Comparison of ENCODE assay signal across 21 mouse cellular contexts in the genomic region with DNA sequence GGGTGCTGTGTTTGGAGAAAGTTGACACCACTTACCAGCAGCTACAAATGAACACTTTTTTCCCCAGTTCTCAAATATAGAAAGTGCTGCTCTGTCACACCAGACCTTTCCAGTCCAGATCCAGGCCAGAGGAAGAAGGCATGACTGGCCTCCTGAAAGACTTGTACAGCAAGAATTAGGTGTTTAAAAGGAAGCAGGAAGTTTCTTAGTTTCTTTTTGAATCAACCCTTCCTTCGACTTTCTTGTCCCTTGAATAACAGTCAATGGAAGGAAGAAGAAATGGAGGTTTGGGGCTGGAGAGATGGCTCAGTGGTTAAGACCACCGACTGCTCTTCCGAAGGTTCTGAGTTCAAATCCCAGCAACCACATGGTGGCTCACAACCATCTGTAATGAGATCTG. TPM values are rescaled to one million over a fixed set of nuclear protein-coding genes. Genes with fewer than 3 reads are reported as not detected.
A peak's percentile ranks its signal among the peaks of the same experiment; 100 is the strongest.
DNase-seq lines count a peak whose midpoint lies in the region; ATAC-seq and TF ChIP-seq lines count a peak whose summit lies in the region.
"Had no signal": no experiment of that assay in that cellular context is flagged by ENCODE, and none has a peak within 500 bp of the region (broad histone marks: within the 10 kb centered on the region; RNA-seq: fewer than 3 reads in every experiment).

No protein-coding gene starts in this region.

- H3K9ac ChIP-seq in kidney, postnatal 0 days (ENCODE audit: low read depth, low read length): no peak overlapping the region
- no peak overlapping the region for H3K9ac ChIP-seq in intestine, embryonic 16.5 days (ENCODE audit: low read depth, low read length)
- H3K9ac ChIP-seq in liver, postnatal 0 days (replicated peaks): no peak overlapping the region
- H3K9ac ChIP-seq: embryonic facial prominence, embryonic 12.5 days; forebrain, embryonic 15.5 days; heart, embryonic 13.5 days had no signal

- no peak for ATAC-seq in kidney, postnatal 0 days (replicated peaks; ENCODE audit: low FRiP score, low read depth)
- no peak for ATAC-seq in intestine, embryonic 16.5 days
- no peak for ATAC-seq in liver, postnatal 0 days
- ATAC-seq: forebrain, embryonic 15.5 days had no signal

- peaks cover 20% of the 10 kb centered on the region for H3K4me1 ChIP-seq in kidney, adult 2 months (ENCODE audit: control insufficient read depth, insufficient read depth, low read length)
- H3K4me1 ChIP-seq in kidney, postnatal 0 days (replicated peaks; ENCODE audit: insufficient read depth, low read length): peaks cover 36% of the 10 kb centered on the region
- peaks cover 36% of the 10 kb centered on the region for H3K4me1 ChIP-seq in intestine, embryonic 16.5 days (ENCODE audit: control insufficient read depth, insufficient read depth, low read length)
- peaks cover 10% of the 10 kb centered on the region for H3K4me1 ChIP-seq in liver, postnatal 0 days (ENCODE audit: insufficient read depth)
- H3K4me1 ChIP-seq: embryonic facial prominence, embryonic 12.5 days; forebrain, embryonic 15.5 days had no signal

- 83% methylated on average over 3 of the region's 3 CpGs for WGBS in kidney, adult 2 months
- 81% methylated on average over 3 of the region's 3 CpGs for WGBS in kidney, postnatal 0 days
- 86% methylated on average over 3 of the region's 3 CpGs for WGBS in intestine, embryonic 16.5 days
- 66% methylated on average over 3 of the region's 3 CpGs for WGBS in liver, postnatal 0 days (ENCODE audit: insufficient replicate concordance)

- H3K27ac ChIP-seq in kidney, adult 2 months (ENCODE audit: insufficient read depth, low read depth, low read length): peak overlapping the region; percentile 54
- peak overlapping the region; percentile 54; the same call in 1 of the 2 replicates for H3K27ac ChIP-seq in kidney, postnatal 0 days
- H3K27ac ChIP-seq in intestine, embryonic 16.5 days (ENCODE audit: low read length): peak overlapping the region; percentile 72
- H3K27ac ChIP-seq in liver, postnatal 0 days (ENCODE audit: low read depth): no peak overlapping the region
- H3K27ac ChIP-seq: embryonic facial prominence, embryonic 12.5 days; forebrain, embryonic 15.5 days; heart, embryonic 13.5 days had no signal

- no peak overlapping the region for H3K4me3 ChIP-seq in kidney, adult 2 months (ENCODE audit: insufficient read depth, low read depth, low read length)
- no peak overlapping the region for H3K4me3 ChIP-seq in kidney, postnatal 0 days (replicated peaks; ENCODE audit: low read depth, low read length)
- no peak overlapping the region for H3K4me3 ChIP-seq in intestine, embryonic 16.5 days (ENCODE audit: low read length)
- no peak overlapping the region for H3K4me3 ChIP-seq in liver, postnatal 0 days (ENCODE audit: low read depth, low read length)
- H3K4me3 ChIP-seq: embryonic facial prominence, embryonic 12.5 days; forebrain, embryonic 15.5 days; heart, embryonic 13.5 days had no signal

- no peak for TF ChIP-seq POLR2A in kidney, adult 2 months (IDR thresholded peaks at IDR 0.05; ENCODE audit: low read depth, low read length)

- no peaks in the 10 kb centered on the region for H3K27me3 ChIP-seq in kidney, adult 2 months (replicated peaks; ENCODE audit: control insufficient read depth, insufficient read depth, low read length)
- no peaks in the 10 kb centered on the region for H3K27me3 ChIP-seq in kidney, postnatal 0 days (ENCODE audit: insufficient read depth, low read length)
- no peaks in the 10 kb centered on the region for H3K27me3 ChIP-seq in intestine, embryonic 16.5 days (replicated peaks; ENCODE audit: control insufficient read depth, insufficient read depth, low read length)
- H3K27me3 ChIP-seq in liver, postnatal 0 days (ENCODE audit: insufficient read depth, low read length): no peaks in the 10 kb centered on the region
- H3K27me3 ChIP-seq: embryonic facial prominence, embryonic 12.5 days; forebrain, embryonic 15.5 days; heart, embryonic 13.5 days had no signal

- H3K36me3 ChIP-seq in kidney, adult 2 months (ENCODE audit: control insufficient read depth, insufficient read depth, low read length): no peaks in the 10 kb centered on the region
- H3K36me3 ChIP-seq in kidney, postnatal 0 days (ENCODE audit: insufficient read depth, low read length): no peaks in the 10 kb centered on the region
- H3K36me3 ChIP-seq in intestine, embryonic 16.5 days (ENCODE audit: control insufficient read depth, insufficient read depth, low read length): no peaks in the 10 kb centered on the region
- H3K36me3 ChIP-seq in liver, postnatal 0 days (replicated peaks; ENCODE audit: insufficient read depth, low read length): no peaks in the 10 kb centered on the region
- H3K36me3 ChIP-seq: embryonic facial prominence, embryonic 12.5 days; forebrain, embryonic 15.5 days; heart, embryonic 13.5 days had no signal

- no peaks in the 10 kb centered on the region for H3K9me3 ChIP-seq in kidney, postnatal 0 days (replicated peaks; ENCODE audit: low read length)
- H3K9me3 ChIP-seq in intestine, embryonic 16.5 days (ENCODE audit: control insufficient read depth, low read length): no peaks in the 10 kb centered on the region
- no peaks in the 10 kb centered on the region for H3K9me3 ChIP-seq in liver, postnatal 0 days (ENCODE audit: low read length)
- H3K9me3 ChIP-seq: embryonic facial prominence, embryonic 12.5 days; forebrain, embryonic 15.5 days; heart, embryonic 13.5 days had no signal

- no peak for TF ChIP-seq EP300 in liver, postnatal 0 days (IDR thresholded peaks at IDR 0.05; ENCODE audit: low read depth)

- TF ChIP-seq CTCF in kidney, adult 2 months (conservative IDR thresholded peaks at IDR 0.05; ENCODE audit: insufficient read depth, insufficient read length, low read depth, low read length): no peak
- no peak for TF ChIP-seq CTCF in kidney, postnatal 0 days (IDR thresholded peaks at IDR 0.05; ENCODE audit: low read depth)
- TF ChIP-seq CTCF in liver, postnatal 0 days (IDR thresholded peaks at IDR 0.05; ENCODE audit: low read depth): no peak

- DNase-seq in kidney, adult 2 months: no peak
- DNase-seq in kidney, postnatal 36 days: no peak
- DNase-seq in kidney, postnatal 0 days (ENCODE audit: low spot score): no peak
- no peak for DNase-seq in kidney, adult 8-10 months
- no peak for DNase-seq in liver, postnatal 0 days
- no peak for DNase-seq in MN1 (ENCODE audit: low spot score)
- DNase-seq: adrenal gland, postnatal 10 days; cerebellum, adult 11-12 months; cerebellum, adult 9-10 months; cerebellum, postnatal 25 days; gastrocnemius, postnatal 36 days; heart, adult 11 months; heart, postnatal 36 days had no signal

- H3K4me2 ChIP-seq in kidney, postnatal 0 days (ENCODE audit: low read length): no peak overlapping the region
- no peak overlapping the region for H3K4me2 ChIP-seq in intestine, embryonic 16.5 days (ENCODE audit: low read depth, low read length)
- H3K4me2 ChIP-seq in liver, postnatal 0 days (ENCODE audit: low read depth, low read length): no peak overlapping the region
- H3K4me2 ChIP-seq: embryonic facial prominence, embryonic 12.5 days; forebrain, embryonic 15.5 days; heart, embryonic 13.5 days had no signal

RNA-seq across cellular contexts. Expression of a gene that starts 3.7 kb away (rescaled TPM):
- not detected in 2 replicates for polyA plus RNA-seq in kidney, adult 2 months (2012; rRNA removed)
- polyA plus RNA-seq in kidney, postnatal 0 days (2015; fragmentation: Nextera tagmentation; extraction: Ambion mirVana): not detected in 2 replicates
- not detected in 2 replicates for polyA plus RNA-seq in intestine, embryonic 16.5 days (2015; fragmentation: Nextera tagmentation; extraction: Ambion mirVana)
- not detected in 2 replicates for polyA plus RNA-seq in liver, postnatal 0 days (2015; fragmentation: Nextera tagmentation; extraction: Ambion mirVana)
- polyA plus RNA-seq: cortical plate, adult 2 months; embryonic facial prominence, embryonic 12.5 days; forebrain, embryonic 11.5 days; forebrain, embryonic 15.5 days; heart, embryonic 13.5 days; heart, postnatal 0 days; hindbrain, embryonic 11.5 days had no signal

RNA-seq across cellular contexts. Expression of a gene that starts 38.6 kb away (rescaled TPM):
- polyA plus RNA-seq in kidney, adult 2 months (2012; rRNA removed): 59.3 and 72.3 TPM in 2 replicates
- 265 and 274 TPM in 2 replicates for polyA plus RNA-seq in kidney, postnatal 0 days (2015; fragmentation: Nextera tagmentation; extraction: Ambion mirVana)
- polyA plus RNA-seq in intestine, embryonic 16.5 days (2015; fragmentation: Nextera tagmentation; extraction: Ambion mirVana): 149 and 158 TPM in 2 replicates
- 23.3 and 26.3 TPM in 2 replicates for polyA plus RNA-seq in liver, postnatal 0 days (2015; fragmentation: Nextera tagmentation; extraction: Ambion mirVana)

RNA-seq across cellular contexts. Expression of a gene that starts 46.5 kb away (rescaled TPM):
- 10.2 TPM in 2 replicates for polyA plus RNA-seq in kidney, adult 2 months (2012; rRNA removed)
- 8.2 and 9.5 TPM in 2 replicates for polyA plus RNA-seq in kidney, postnatal 0 days (2015; fragmentation: Nextera tagmentation; extraction: Ambion mirVana)
- 3.0 and 3.7 TPM in 2 replicates for polyA plus RNA-seq in intestine, embryonic 16.5 days (2015; fragmentation: Nextera tagmentation; extraction: Ambion mirVana)
- 2.7 and 2.8 TPM in 2 replicates for polyA plus RNA-seq in liver, postnatal 0 days (2015; fragmentation: Nextera tagmentation; extraction: Ambion mirVana)
